Mouse (Mus musculus): Measurements from ENCODE around the gene Bcl2l11.
A peak's percentile ranks its signal among the peaks of the same experiment; 100 is the strongest.

DNA sequence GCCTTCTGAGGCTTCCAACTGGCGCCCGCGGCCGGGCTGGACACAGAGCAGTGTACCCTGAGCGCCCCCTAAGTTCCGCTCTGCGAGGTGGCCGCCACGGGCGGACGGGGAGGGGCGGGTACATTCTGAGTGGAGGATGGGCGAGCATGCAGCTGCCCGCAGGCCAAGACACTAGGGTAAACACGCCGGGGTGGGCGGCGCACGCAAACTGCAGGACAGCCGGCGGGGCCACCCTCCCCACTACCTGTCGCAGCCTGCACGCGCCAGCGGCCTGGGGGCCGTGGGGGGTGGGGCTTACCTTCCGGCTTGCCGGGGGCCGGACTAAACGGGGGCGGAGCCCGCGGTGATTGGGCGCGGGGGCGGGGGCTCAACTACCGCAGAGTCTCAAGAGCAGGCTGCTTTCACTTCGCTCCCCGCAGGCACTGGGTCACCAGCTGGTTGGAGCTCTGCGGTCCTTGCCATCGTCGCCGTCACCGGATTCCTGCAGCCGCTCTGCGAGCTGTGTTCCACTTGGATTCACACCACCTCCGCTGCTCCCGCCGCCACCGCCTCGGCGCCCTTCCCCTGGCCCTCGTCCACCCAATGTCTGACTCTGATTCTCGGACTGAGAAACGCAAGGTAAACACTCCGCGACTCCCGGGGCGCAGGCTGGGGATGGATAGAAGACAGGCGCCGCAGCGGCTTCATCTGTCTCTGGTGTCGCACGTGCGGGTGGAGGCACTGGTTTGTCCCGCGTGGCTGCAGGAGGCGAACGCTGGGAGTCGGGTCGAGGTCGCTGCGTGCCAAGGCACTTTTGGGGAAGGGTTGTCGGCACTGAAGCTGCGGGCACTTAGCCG lies at the start of gene Bcl2l11:
- 0 out of 2 replicates have a peak, but pooled peaks have one; percentile 18 for TF ChIP-seq CTCF (IDR thresholded peaks at IDR 0.05; ENCODE audit: extremely low read depth, insufficient read depth, low read length)
- TF ChIP-seq POLR2A (IDR thresholded peaks at IDR 0.05; ENCODE audit: extremely low read depth, insufficient read depth, low read length): peak; percentile 86

Data from cortical plate, adult 2 months (tissue).